Mouse (Mus musculus) gastrocnemius, postnatal 36 days (tissue): Measurements from ENCODE around the gene Cd44. TPM values are rescaled to one million over a fixed set of nuclear protein-coding genes. Genes with fewer than 3 reads are reported as not detected.

ENCODE experiments used
- DNase-seq, 2 experiments: peaks; one replicate each; pipeline ENCODE4 v3.0.0; 2022
- intact Hi-C: fragments of 180-260 bp; cut with DNase I; formaldehyde crosslinking; loops from one replicate; pipeline ENCODE4 v1.15.1; 2025
- total RNA-seq, 2 experiments: library from RNA; stranded (reverse); gene quantifications; 2 replicates each; pipeline ENCODE4 v1.2.3; 2021

Gene Cd44
- total RNA-seq, 2 experiments from 2014 or later: 5.3 to 6.0 TPM

- intact Hi-C loops: no loop called here
- DNase-seq: no peak
These were observed 73.1 kb downstream of the Cd44 start for GRCm38 (mm10) chr2:102828381-102828780.

- intact Hi-C loops: no loop called here
- no peak for DNase-seq
These were observed 73.6 kb downstream of the Cd44 start for GRCm38 (mm10) chr2:102827841-102828240.

- intact Hi-C loops: no loop called here
These were observed 75.4 kb downstream of the Cd44 start for GRCm38 (mm10) chr2:102825961-102826633.

GRCm38 (mm10) chr2:102822036-102822435, 79.4 kb downstream of the Cd44 start:
- intact Hi-C loops: no loop called here
- no peak for DNase-seq

More at GRCm38 (mm10) chr2:102825961-102826633, 75.4 kb downstream of the Cd44 start:
- no peak for DNase-seq

GRCm38 (mm10) chr2:102820790-102821189, 80.7 kb downstream of the Cd44 start:
- DNase-seq: no peak
- intact Hi-C loops: no loop called here

GRCm38 (mm10) chr2:102820225-102820711, 81.2 kb downstream of the Cd44 start:
- intact Hi-C loops: no loop called here
- peak in 1 of 2 experiments; percentile 29 for DNase-seq

GRCm38 (mm10) chr2:102815289-102815809, 86.1 kb downstream of the Cd44 start:
- intact Hi-C loops: no loop called here
- no peak for DNase-seq

- intact Hi-C loops: no loop called here
- no peak for DNase-seq
These were observed 88.7 kb downstream of the Cd44 start for GRCm38 (mm10) chr2:102812756-102813155.

GRCm38 (mm10) chr2:102809436-102809835, 92.0 kb downstream of the Cd44 start:
- intact Hi-C loops: loop anchor here (10.0 kb wide), 1 partner anchor 535 kb away; no protein-coding TSS in a partner anchor

GRCm38 (mm10) chr2:102807633-102808032, 93.8 kb downstream of the Cd44 start:
- intact Hi-C loops: loop anchor here (10.0 kb wide), 1 partner anchor 537 kb away; no protein-coding TSS in a partner anchor
- no peak for DNase-seq

More at GRCm38 (mm10) chr2:102809436-102809835, 92.0 kb downstream of the Cd44 start:
- DNase-seq: no peak

GRCm38 (mm10) chr2:102805761-102806496, 95.5 kb downstream of the Cd44 start:
- DNase-seq: no peak
- intact Hi-C loops: loop anchor here (2.0 to 10.0 kb wide), 2 partner anchors 211 to 539 kb away; no protein-coding TSS in a partner anchor

- intact Hi-C loops: loop anchor here (2.0 to 10.0 kb wide), 2 partner anchors 212 to 540 kb away; no protein-coding TSS in a partner anchor
- no peak for DNase-seq
These were observed 96.2 kb downstream of the Cd44 start for GRCm38 (mm10) chr2:102805283-102805682.

GRCm38 (mm10) chr2:102804109-102804508, 97.4 kb downstream of the Cd44 start:
- no peak for DNase-seq
- intact Hi-C loops: loop anchor here (2.0 to 10.0 kb wide), 2 partner anchors 213 to 541 kb away; no protein-coding TSS in a partner anchor

- intact Hi-C loops: loop anchor here (10.0 kb wide), 1 partner anchor 543 kb away; no protein-coding TSS in a partner anchor
- DNase-seq: no peak
These were observed 99.6 kb downstream of the Cd44 start for GRCm38 (mm10) chr2:102801899-102802298.

- no peak for DNase-seq
- intact Hi-C loops: no loop called here
These were observed 103.3 kb downstream of the Cd44 start for GRCm38 (mm10) chr2:102798149-102798548.

- no peak for DNase-seq
- intact Hi-C loops: no loop called here
These were observed 106.4 kb downstream of the Cd44 start for GRCm38 (mm10) chr2:102795034-102795433.

- intact Hi-C loops: no loop called here
- DNase-seq: no peak
These were observed 108.7 kb downstream of the Cd44 start for GRCm38 (mm10) chr2:102792804-102793203.

GRCm38 (mm10) chr2:102791641-102792040, 109.8 kb downstream of the Cd44 start:
- DNase-seq: no peak
- intact Hi-C loops: no loop called here

GRCm38 (mm10) chr2:102785696-102786095, 115.8 kb downstream of the Cd44 start:
- intact Hi-C loops: no loop called here

GRCm38 (mm10) chr2:102782751-102783150, 118.7 kb downstream of the Cd44 start:
- intact Hi-C loops: no loop called here
- DNase-seq: no peak

More at GRCm38 (mm10) chr2:102785696-102786095, 115.8 kb downstream of the Cd44 start:
- no peak for DNase-seq

GRCm38 (mm10) chr2:102778208-102778607, 123.3 kb downstream of the Cd44 start:
- intact Hi-C loops: no loop called here
- no peak for DNase-seq
